Mouse (Mus musculus) spleen, adult 2 months (tissue): ENCODE results near the gene Gm128. TPM values are rescaled to one million over a fixed set of nuclear protein-coding genes. Genes with fewer than 3 reads are reported as not detected.

Source experiments
- DNase-seq, 2 experiments: peaks; one replicate each; pipeline versions ENCODE4 v3.0.0 to v3.0.0-alpha.2; 2012 to 2021; ENCODE audit warnings: low spot score in 2 of 2, low read depth in 1 of 2
- H3K27ac ChIP-seq: fragments of 200-500 bp; 2 replicates; pipeline ENCODE4 v1.5.1; 2012; ENCODE audit warnings: low read length, inconsistent platforms; ENCODE audit not compliant: insufficient read depth
- H3K27me3 ChIP-seq: fragments of 200-500 bp; 2 replicates; pipeline ENCODE4 v1.6.1; 2012; ENCODE audit warnings: mild to moderate bottlenecking, moderate library complexity, low read length, inconsistent platforms; ENCODE audit not compliant: control insufficient read depth, insufficient read depth
- H3K36me3 ChIP-seq: fragments of 200-500 bp; 2 replicates; pipeline ENCODE4 v1.6.1; 2012; ENCODE audit warnings: mild to moderate bottlenecking, low read length, inconsistent platforms; ENCODE audit not compliant: control insufficient read depth, insufficient read depth
- H3K4me1 ChIP-seq: fragments of 200-500 bp; 2 replicates; pipeline ENCODE4 v1.6.1; 2011; ENCODE audit warnings: inconsistent platforms; ENCODE audit not compliant: control insufficient read depth, insufficient read depth, insufficient read length
- H3K4me3 ChIP-seq: fragments of 200-500 bp; 2 replicates; pipeline ENCODE4 v1.5.1; 2011; ENCODE audit warnings: mild to moderate bottlenecking, inconsistent platforms; ENCODE audit not compliant: insufficient read depth, insufficient read length; ENCODE audit errors: extremely low read depth
- CTCF ChIP-seq: fragments of 200-500 bp; IDR thresholded peaks from 2 replicates; pipeline ENCODE4 v1.5.1; 2011; ENCODE audit warnings: mild to moderate bottlenecking, inconsistent platforms; ENCODE audit not compliant: insufficient read depth, insufficient read length, insufficient replicate concordance; ENCODE audit errors: extremely low read depth
- POLR2A ChIP-seq: fragments of 200-500 bp; IDR thresholded peaks from 2 replicates; pipeline ENCODE4 v1.6.1; 2011; ENCODE audit warnings: low read depth, low read length, inconsistent platforms
- WGBS: fragments of 180-500 bp; shearing (Covaris S2); methylation state at CpG from one replicate; pipeline ENCODE4 v1.1.7; 2018; 5-methylcytosine and 5-hydroxymethylcytosine counted together
- polyA plus RNA-seq: library from polyadenylated mRNA; depleted of rRNA; stranded (reverse); fragments of >200 nt; gene quantifications from 2 replicates; pipeline ENCODE4 v1.2.3, GENCODE M21; 2012

Gm128 gene
- polyA plus RNA-seq, 1 experiment: 0.18 TPM

DNA sequence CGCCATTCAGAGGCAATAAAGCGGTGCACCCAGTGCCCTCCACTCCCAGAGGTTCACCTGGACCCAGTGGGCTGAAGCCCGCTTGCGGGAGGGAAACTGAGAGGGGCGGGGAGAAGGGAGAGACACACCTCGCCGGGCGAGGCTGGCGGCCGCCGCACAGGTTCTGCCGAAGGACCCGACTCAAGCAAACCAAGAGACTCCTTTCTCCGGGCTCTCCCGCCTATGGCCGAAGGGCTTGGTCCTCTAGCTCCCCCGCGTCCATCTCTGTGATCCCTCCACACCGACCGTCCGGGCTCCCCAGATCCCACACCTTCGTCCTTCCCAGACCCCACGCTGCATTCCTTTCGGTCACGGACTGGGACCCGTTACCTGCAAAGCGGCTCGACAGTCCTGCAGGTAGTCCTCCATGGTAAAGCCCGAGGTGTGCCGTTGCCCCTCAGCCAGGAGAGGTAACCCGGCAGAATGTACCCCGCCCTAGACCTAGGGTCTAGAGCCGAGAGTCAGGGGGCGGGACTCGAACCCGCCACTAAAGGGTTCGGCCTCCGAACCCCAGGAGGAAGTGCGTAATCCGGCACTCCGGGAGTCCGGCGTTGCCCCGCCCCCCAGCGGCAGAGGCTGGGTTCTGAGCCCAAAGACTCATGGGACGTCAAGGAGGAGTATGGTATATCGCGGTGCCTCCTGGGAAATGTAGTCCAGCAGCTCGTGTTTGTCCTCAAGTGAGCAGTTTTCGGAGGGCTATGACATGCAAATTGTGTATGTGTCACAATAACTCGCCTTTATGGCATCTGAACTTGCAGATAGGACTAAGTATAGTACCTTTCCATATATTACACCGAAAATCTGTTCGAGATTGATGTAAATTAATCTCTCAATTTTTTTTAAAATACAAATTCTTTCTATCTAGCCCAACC is 40.1 kb upstream of the Gm128 start, which contains the start of the genes Mindy1 and Prune1:
Gene Mindy1, plus strand, starts transcription at position 130 of the 911 bp plus-strand sequence.
Gene Prune1, minus strand, starts transcription at position 861 of the 911 bp plus-strand sequence.
- TF ChIP-seq CTCF: no peak
- H3K27ac ChIP-seq: peak within 1 kb of the TSS; percentile 94
- H3K27me3 ChIP-seq: no peaks in the 10 kb centered on the region
- no peaks in the 10 kb centered on the region for H3K36me3 ChIP-seq
- peak within 1 kb of the TSS; percentile 82 for H3K4me3 ChIP-seq
- H3K4me1 ChIP-seq: no peaks in the 10 kb centered on the region; the same call in 1 of the 2 replicates
- DNase-seq: peak; percentile 96 to 99
- under 1% methylated on average over 53 of the region's 53 CpGs for WGBS

- no peaks in the 10 kb centered on the region; the same call in 1 of the 2 replicates for H3K4me1 ChIP-seq
- WGBS: 13% methylated on average over 8 of the region's 8 CpGs
- H3K4me3 ChIP-seq: peak overlapping the region; percentile 9; the same call in 1 of the 2 replicates
- no peak for DNase-seq
- no peaks in the 10 kb centered on the region for H3K36me3 ChIP-seq
- TF ChIP-seq POLR2A (no peak), CTCF (no peak)
- H3K27ac ChIP-seq: peak overlapping the region; percentile 44
- H3K27me3 ChIP-seq: no peaks in the 10 kb centered on the region
Observed at GRCm38 (mm10) chr3:95280747-95281146, 39.3 kb upstream of the Gm128 start.

- H3K27ac ChIP-seq: no peak overlapping the region
- no peak overlapping the region for H3K4me3 ChIP-seq
- 78% methylated on average over 1 of the region's 1 CpGs for WGBS
- no peaks in the 10 kb centered on the region; the same call in 1 of the 2 replicates for H3K4me1 ChIP-seq
- TF ChIP-seq CTCF (no peak), POLR2A (no peak)
- DNase-seq: no peak
- no peaks in the 10 kb centered on the region for H3K36me3 ChIP-seq
- H3K27me3 ChIP-seq: no peaks in the 10 kb centered on the region
Observed at GRCm38 (mm10) chr3:95277149-95277551, 35.8 kb upstream of the Gm128 start.

DNA sequence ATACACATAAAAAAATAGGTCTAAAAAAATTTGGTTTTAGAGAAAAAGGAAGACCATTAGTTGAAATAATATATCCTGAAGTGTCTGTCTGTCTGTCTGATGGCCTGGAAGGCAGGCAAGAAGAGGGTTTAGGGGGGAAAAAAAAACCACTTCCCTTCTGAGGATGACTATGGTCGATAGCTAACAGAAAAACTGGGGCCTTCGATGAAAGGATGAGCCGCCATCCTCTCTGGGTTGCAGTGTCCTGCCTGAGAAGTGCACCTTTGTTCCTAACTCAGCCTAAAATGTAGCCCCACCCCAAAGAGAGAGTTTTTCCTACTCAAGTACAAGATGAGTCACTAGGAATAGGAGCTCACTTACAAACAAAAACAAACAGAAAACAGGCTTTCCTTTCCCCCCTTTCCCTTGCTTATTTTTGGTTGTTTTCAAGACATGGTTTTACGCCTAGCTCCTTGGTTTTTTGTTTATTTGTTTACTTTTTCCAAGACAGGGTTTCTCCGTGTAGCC is 35.1 kb upstream of the Gm128 start:
- TF ChIP-seq POLR2A (no peak), CTCF (no peak)
- no peaks in the 10 kb centered on the region; the same call in 1 of the 2 replicates for H3K4me1 ChIP-seq
- no peaks in the 10 kb centered on the region for H3K27me3 ChIP-seq
- no peak for DNase-seq
- 50% methylated on average over 5 of the region's 5 CpGs for WGBS
- H3K4me3 ChIP-seq: no peak overlapping the region
- H3K27ac ChIP-seq: no peak overlapping the region
- H3K36me3 ChIP-seq: no peaks in the 10 kb centered on the region

- DNase-seq: no peak
- Histone ChIP-seq H3K27ac (no peak overlapping the region), H3K4me3 (no peak overlapping the region), H3K36me3 (no peaks in the 10 kb centered on the region), H3K4me1 (no peaks in the 10 kb centered on the region), H3K27me3 (no peaks in the 10 kb centered on the region)
- TF ChIP-seq POLR2A: no peak
- TF ChIP-seq CTCF: no peak
- 59% methylated on average over 6 of the region's 6 CpGs for WGBS
Observed at GRCm38 (mm10) chr3:95275161-95275560, 33.8 kb upstream of the Gm128 start.

DNA sequence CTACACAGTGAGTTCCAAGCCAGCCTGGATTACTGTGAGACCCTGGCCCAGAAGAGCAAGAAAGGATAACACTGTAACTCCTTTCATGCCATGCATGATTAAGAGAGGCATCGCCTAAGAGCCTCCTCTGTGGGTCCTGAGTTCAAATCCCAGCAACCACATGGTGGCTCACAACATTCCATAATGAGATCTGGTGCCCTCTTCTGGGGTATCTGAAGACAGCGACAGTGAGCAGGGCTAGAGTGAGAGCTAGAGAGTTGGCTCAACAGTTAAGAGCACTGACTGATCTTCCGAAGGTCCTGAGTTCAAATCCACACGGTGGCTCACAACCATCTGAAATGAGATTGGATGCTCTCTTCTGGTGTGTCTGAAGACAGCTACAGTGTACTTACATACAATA is 33.1 kb upstream of the Gm128 start:
- Histone ChIP-seq H3K27me3 (no peaks in the 10 kb centered on the region), H3K27ac (no peak overlapping the region), H3K4me1 (no peaks in the 10 kb centered on the region), H3K36me3 (peaks cover 2% of the 10 kb centered on the region; the same call in 1 of the 2 replicates), H3K4me3 (no peak overlapping the region)
- 95% methylated on average over 4 of the region's 4 CpGs for WGBS
- TF ChIP-seq CTCF (no peak), POLR2A (no peak)
- no peak for DNase-seq
